Mouse (Mus musculus) forebrain, postnatal 0 days (tissue): ENCODE data around the gene Ptpn14. TPM values are rescaled to one million over a fixed set of nuclear protein-coding genes. Genes with fewer than 3 reads are reported as not detected.
A peak's percentile ranks its signal among the peaks of the same experiment; 100 is the strongest.

ENCODE experiments used
- ATAC-seq: fragments of 200-750 bp; cut with Nextera tagmentation; 2 replicates; pipeline ENCODE4 v1.8.0; 2017; ENCODE audit warnings: mild to moderate bottlenecking, moderate library complexity
- DNase-seq: peaks from one replicate; pipeline ENCODE4 v3.0.0-alpha.2; 2015
- H3K27ac ChIP-seq: fragments of 300-500 bp; sonication (generic); 2 replicates; pipeline ENCODE4 v1.5.1; 2014; ENCODE audit warnings: low read depth, mild to moderate bottlenecking, antibody characterized with exemption, low read length, moderate library complexity, mixed read lengths
- H3K27me3 ChIP-seq: fragments of 300-500 bp; sonication (generic); 2 replicates; pipeline ENCODE4 v1.6.1; 2014; ENCODE audit warnings: mild to moderate bottlenecking, low read length, mixed read lengths; ENCODE audit not compliant: insufficient read depth
- H3K36me3 ChIP-seq: fragments of 300-500 bp; sonication (generic); 2 replicates; pipeline ENCODE4 v1.6.1; 2014; ENCODE audit warnings: mild to moderate bottlenecking, moderate library complexity; ENCODE audit not compliant: insufficient read depth
- H3K4me1 ChIP-seq: fragments of 300-500 bp; sonication (generic); 2 replicates; pipeline ENCODE4 v1.6.1; 2014; ENCODE audit warnings: antibody characterized with exemption; ENCODE audit not compliant: insufficient read depth
- H3K4me2 ChIP-seq: fragments of 300-500 bp; sonication (generic); 2 replicates; pipeline ENCODE4 v1.6.1; 2014; ENCODE audit warnings: low read depth, mild to moderate bottlenecking, moderate library complexity
- H3K4me3 ChIP-seq: fragments of 300-500 bp; sonication (generic); 2 replicates; pipeline ENCODE4 v1.5.1; 2014; ENCODE audit warnings: low read depth, low read length, mixed read lengths
- H3K9ac ChIP-seq: fragments of 300-500 bp; sonication (generic); 2 replicates; pipeline ENCODE4 v1.6.1; 2014; ENCODE audit warnings: mild to moderate bottlenecking
- H3K9me3 ChIP-seq: fragments of 300-500 bp; sonication (generic); 2 replicates; pipeline ENCODE4 v1.6.1; 2016; ENCODE audit warnings: low read length
- CTCF ChIP-seq: sonication (generic); IDR thresholded peaks from 2 replicates; pipeline ENCODE4 v1.5.1; 2016; ENCODE audit warnings: antibody characterized with exemption, control low read depth, low read depth
- WGBS: fragments of 180-500 bp; shearing (Covaris S2); extraction: QIAGEN DNeasy Blood & Tissue Kit; methylation state at CpG from one replicate; pipeline ENCODE4 v1.1.7; 2014; 5-methylcytosine and 5-hydroxymethylcytosine counted together
- polyA plus RNA-seq: library from polyadenylated mRNA; unstranded; fragments of >200 nt; fragmentation: Nextera tagmentation; extraction: Ambion mirVana; gene quantifications from 2 replicates; pipeline ENCODE4 v1.2.1, GENCODE M21; 2015
- total RNA-seq: library from RNA; depleted of rRNA; stranded (reverse); fragments of >200 nt; gene quantifications from 2 replicates; pipeline ENCODE4 v1.2.3, GENCODE M21; 2014

Gene Ptpn14
- total and polyA plus RNA-seq, 2 experiments from 2014 or later: 0.98 to 3.9 TPM

GRCm38 (mm10) chr1:189792560-189793195 lies 64.6 kb downstream of the Ptpn14 start:
- no peak overlapping the region for H3K27ac ChIP-seq
- DNase-seq (no peak), ATAC-seq (no peak)
- H3K36me3 ChIP-seq: no peaks in the 10 kb centered on the region
- H3K27me3 ChIP-seq: peaks cover 21% of the 10 kb centered on the region
- H3K9ac ChIP-seq: no peak overlapping the region
- no peak overlapping the region for H3K4me2 ChIP-seq
- no peak overlapping the region for H3K4me3 ChIP-seq
- no peak for TF ChIP-seq CTCF
- H3K4me1 ChIP-seq: no peaks in the 10 kb centered on the region
- 80% methylated on average over 14 of the region's 14 CpGs for WGBS
- H3K9me3 ChIP-seq: no peaks in the 10 kb centered on the region

DNA sequence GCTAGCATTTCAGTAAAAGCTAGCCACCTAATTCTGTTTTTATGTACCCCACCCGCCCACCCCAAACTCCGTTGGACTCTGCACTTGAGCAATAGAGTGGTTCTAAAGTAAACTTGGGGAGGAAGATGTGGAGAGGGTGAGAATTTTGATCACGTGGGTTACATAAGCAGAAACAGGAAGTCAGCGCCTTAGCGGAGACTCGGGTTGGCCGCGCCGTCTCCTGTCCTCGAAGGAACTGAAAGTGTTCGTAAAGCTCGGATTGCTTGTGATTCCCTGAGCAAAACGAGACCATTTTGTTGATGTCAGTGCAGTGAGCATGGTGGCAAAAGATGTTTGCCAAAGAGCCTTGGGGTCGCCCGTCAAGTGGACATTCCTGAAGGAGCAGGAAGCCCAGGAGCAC lies 70.9 kb downstream of the Ptpn14 start:
- Histone ChIP-seq H3K4me3 (no peak overlapping the region), H3K27me3 (peaks cover 14% of the 10 kb centered on the region), H3K9ac (no peak overlapping the region), H3K9me3 (no peaks in the 10 kb centered on the region), H3K4me1 (no peaks in the 10 kb centered on the region), H3K4me2 (no peak overlapping the region), H3K27ac (no peak overlapping the region), H3K36me3 (no peaks in the 10 kb centered on the region)
- WGBS: 78% methylated on average over 15 of the region's 15 CpGs
- no peak for ATAC-seq
- no peak for DNase-seq
- no peak for TF ChIP-seq CTCF

DNA sequence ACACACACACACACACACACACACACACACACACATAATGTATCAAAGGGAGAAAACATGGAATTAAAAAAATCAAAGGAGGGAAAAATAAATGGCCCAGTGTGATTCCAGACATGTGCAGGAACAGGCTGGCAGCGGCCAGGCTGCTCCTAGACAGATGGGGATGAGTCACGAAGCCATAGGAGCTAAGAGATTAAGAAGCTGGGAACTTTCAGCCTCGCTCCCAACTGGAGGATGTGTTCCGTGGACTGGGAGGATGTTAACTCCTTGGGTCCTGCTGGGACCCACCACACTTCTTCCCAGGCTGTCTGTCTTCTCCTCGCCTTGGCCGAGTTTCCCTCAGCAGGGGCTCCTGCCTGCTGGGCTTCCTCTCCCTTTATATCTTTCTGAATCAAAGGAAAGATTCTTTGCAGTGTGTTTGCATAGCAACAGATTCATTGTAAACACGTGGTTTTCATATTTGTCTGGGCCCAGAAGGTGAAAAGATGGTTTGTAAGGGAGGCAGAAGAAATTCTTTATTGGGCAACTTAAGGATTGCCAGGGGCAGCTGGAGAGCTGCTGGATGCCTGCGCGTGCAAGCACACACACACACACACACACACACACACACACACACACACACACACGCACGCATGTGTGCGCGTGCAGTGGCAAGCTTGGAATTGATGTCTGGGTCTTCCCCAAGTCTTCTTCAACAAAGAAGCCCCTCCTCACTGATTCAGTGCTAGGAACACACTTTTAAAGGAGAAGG lies 72.3 kb downstream of the Ptpn14 start:
- WGBS: 52% methylated on average over 13 of the region's 13 CpGs
- no peaks in the 10 kb centered on the region for H3K4me1 ChIP-seq
- ATAC-seq (peak; percentile 80), DNase-seq (peak; percentile 62)
- no peak overlapping the region for H3K9ac ChIP-seq
- H3K27ac ChIP-seq: no peak overlapping the region
- peaks cover 8% of the 10 kb centered on the region for H3K27me3 ChIP-seq
- TF ChIP-seq CTCF: no peak
- no peaks in the 10 kb centered on the region for H3K36me3 ChIP-seq
- no peaks in the 10 kb centered on the region for H3K9me3 ChIP-seq
- no peak overlapping the region for H3K4me3 ChIP-seq
- no peak overlapping the region for H3K4me2 ChIP-seq

GRCm38 (mm10) chr1:189801303-189801702 lies 73.2 kb downstream of the Ptpn14 start:
- DNase-seq (no peak), ATAC-seq (no peak)
- Histone ChIP-seq H3K9me3 (no peaks in the 10 kb centered on the region), H3K4me2 (no peak overlapping the region), H3K27ac (no peak overlapping the region), H3K4me3 (no peak overlapping the region), H3K36me3 (no peaks in the 10 kb centered on the region), H3K9ac (no peak overlapping the region), H3K27me3 (peaks cover 1% of the 10 kb centered on the region), H3K4me1 (no peaks in the 10 kb centered on the region)
- 84% methylated on average over 4 of the region's 4 CpGs for WGBS
- no peak for TF ChIP-seq CTCF

DNA sequence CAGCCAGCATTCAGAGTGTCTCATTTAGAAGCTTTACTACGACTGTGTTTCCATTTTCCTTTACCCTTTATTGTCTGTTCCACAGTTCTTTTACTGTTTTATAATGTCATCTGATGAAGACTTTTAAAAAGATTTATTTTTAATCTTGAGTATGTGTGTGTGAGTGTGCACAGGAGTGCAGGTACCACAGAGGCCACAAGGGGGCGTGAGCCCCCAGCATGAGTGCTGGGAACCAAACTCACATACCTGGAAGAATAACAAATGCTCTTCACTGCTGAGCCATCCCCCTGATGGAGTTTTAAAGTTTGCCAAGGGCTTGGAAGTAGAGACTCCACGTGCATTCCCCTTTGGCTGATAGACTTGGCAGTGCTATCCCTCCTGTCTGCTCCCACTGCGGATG lies 74.5 kb downstream of the Ptpn14 start:
- Histone ChIP-seq H3K4me3 (no peak overlapping the region), H3K27ac (no peak overlapping the region), H3K4me2 (no peak overlapping the region), H3K27me3 (no peaks in the 10 kb centered on the region; the same call in 1 of the 2 replicates), H3K4me1 (no peaks in the 10 kb centered on the region), H3K36me3 (no peaks in the 10 kb centered on the region), H3K9ac (no peak overlapping the region), H3K9me3 (no peaks in the 10 kb centered on the region)
- ATAC-seq (no peak), DNase-seq (no peak)
- WGBS: 88% methylated on average over 4 of the region's 4 CpGs
- TF ChIP-seq CTCF: 0 out of 2 replicates have a peak, but pooled peaks have one; percentile 9

DNA sequence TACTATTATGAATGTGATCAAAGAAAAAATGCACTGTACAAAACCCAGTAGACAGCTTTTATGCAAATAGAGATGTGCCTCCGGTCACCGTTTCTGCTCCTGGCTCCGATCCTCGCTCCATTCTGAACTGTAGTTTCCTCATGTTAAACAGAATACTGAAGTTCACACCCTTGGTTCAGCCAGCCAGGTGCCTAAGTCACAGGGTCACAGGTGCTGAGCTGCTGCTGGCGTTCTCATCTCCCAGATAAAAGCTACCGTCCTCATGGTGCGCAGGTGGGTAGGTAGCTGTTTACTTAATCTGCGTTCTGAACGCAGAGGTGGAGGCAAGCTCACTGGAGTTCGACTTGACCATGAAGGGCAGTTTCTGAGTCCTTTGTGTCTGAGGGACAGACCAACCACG lies 75.7 kb downstream of the Ptpn14 start:
- H3K9me3 ChIP-seq: no peaks in the 10 kb centered on the region
- H3K4me2 ChIP-seq: no peak overlapping the region
- no peak for ATAC-seq
- H3K27me3 ChIP-seq: no peaks in the 10 kb centered on the region
- DNase-seq: no peak
- TF ChIP-seq CTCF: no peak
- H3K27ac ChIP-seq: no peak overlapping the region
- H3K4me1 ChIP-seq: no peaks in the 10 kb centered on the region
- 92% methylated on average over 11 of the region's 11 CpGs for WGBS
- H3K4me3 ChIP-seq: no peak overlapping the region
- H3K36me3 ChIP-seq: no peaks in the 10 kb centered on the region
- H3K9ac ChIP-seq: no peak overlapping the region

- no peaks in the 10 kb centered on the region for H3K9me3 ChIP-seq
- 69% methylated on average over 13 of the region's 13 CpGs for WGBS
- H3K27ac ChIP-seq: no peak overlapping the region
- no peaks in the 10 kb centered on the region for H3K27me3 ChIP-seq
- no peak overlapping the region for H3K4me2 ChIP-seq
- H3K4me1 ChIP-seq: no peaks in the 10 kb centered on the region
- no peak overlapping the region for H3K4me3 ChIP-seq
- H3K9ac ChIP-seq: no peak overlapping the region
- no peak for TF ChIP-seq CTCF
- no peak for DNase-seq
- peak; percentile 16; the same call in 1 of the 2 replicates for ATAC-seq
- no peaks in the 10 kb centered on the region for H3K36me3 ChIP-seq
Observed at GRCm38 (mm10) chr1:189806533-189807297, 78.6 kb downstream of the Ptpn14 start.
